Mouse (Mus musculus) frontal cortex, postnatal 36 days (tissue): Measurements from ENCODE around the gene Chst3.
"Not testable (repeated sequence)": the region's sequence is repeated elsewhere in the genome, so short reads cannot be mapped to it uniquely, and the experiment has no call there.

Experiments used
- DNase-seq, 2 experiments: peaks; one replicate each; pipeline ENCODE4 v3.0.0; 2022; ENCODE audit warnings: low spot score in 2 of 2

Gene Chst3

DNA sequence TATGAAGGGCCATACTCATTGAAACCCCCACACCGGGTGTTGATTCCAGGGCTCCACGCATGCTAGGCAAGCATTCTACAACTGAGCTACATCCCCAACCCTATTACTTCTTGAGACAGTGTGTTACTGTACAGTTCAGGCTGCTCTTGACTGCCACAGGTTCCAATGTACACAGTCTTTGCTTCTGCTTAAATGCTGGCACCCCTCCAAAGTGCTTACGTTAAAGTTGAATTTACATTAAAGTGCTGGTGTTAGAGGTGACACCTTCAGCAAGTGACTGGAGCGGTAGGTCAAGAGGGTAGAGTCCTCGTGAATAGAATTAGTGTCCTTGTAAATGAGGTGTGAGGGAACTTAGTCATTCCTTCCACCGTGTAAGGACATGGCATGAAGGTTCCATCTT lies 19.7 kb downstream of the Chst3 start:
- no peak for DNase-seq

GRCm38 (mm10) chr10:60197406-60197821 lies 21.6 kb downstream of the Chst3 start:
- DNase-seq = no peak

- no peak for DNase-seq
These were observed 22.1 kb downstream of the Chst3 start for GRCm38 (mm10) chr10:60196971-60197370.

DNA sequence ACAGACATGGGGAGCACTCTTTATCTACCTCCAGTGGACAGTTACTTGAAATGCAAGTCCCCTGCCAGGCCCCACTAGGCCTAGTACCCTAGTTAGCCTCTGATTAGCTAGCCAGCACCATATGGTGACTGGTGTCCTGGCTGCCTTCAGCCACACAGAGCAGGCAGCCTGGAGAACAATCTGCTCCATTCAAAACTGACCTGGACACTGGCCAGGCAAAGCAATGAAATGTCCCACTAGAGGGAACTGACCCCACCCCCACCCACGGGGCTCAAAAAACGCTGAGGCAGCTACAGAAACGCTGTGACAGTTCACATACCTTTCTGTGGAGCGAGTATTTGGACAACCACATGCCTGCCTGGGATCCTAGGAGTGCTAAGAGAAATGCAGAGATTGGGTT lies 24.0 kb downstream of the Chst3 start:
- no peak for DNase-seq

- no peak for DNase-seq
These were observed 25.3 kb downstream of the Chst3 start for GRCm38 (mm10) chr10:60193532-60194423.

- DNase-seq = peak; percentile 83 to 89
These were observed 27.3 kb downstream of the Chst3 start for GRCm38 (mm10) chr10:60191796-60192195.

DNA sequence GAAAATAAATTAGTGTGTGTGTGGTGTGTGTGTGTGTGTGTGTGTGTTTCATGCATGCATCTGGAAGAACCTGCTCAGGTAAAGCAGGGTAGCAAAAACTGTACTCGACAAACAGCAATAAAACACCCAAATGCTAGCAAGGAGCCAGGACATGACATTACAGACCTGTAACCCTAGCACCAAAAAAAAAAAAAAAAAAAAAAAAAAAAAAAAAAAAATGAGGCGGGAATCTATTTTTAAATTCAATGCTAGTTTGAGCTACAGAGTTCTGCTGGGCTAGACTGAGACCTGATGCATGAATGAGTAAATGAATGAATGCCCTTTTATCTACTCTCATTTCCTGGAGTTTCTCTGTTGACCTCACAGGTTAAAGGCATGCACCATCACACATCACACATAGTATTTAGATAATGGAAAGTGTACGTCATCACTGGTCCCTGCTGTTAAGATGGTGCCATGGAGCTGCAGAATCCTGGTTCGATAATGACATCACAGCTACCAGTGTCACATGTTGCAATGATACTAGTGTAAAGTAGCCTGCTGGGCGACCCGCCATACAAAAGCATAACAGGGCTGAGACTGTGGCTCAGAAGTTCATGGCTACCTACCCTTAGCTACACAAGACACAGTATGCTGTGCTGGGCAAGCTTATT lies 29.4 kb downstream of the Chst3 start:
- DNase-seq = no peak

GRCm38 (mm10) chr10:60186191-60186945 lies 32.7 kb downstream of the Chst3 start:
- no peak for DNase-seq

- no peak for DNase-seq
These were observed 33.9 kb downstream of the Chst3 start for GRCm38 (mm10) chr10:60185023-60185709.

- DNase-seq = not testable (repeated sequence)
These were observed 43.8 kb downstream of the Chst3 start for GRCm38 (mm10) chr10:60175306-60175705.

DNA sequence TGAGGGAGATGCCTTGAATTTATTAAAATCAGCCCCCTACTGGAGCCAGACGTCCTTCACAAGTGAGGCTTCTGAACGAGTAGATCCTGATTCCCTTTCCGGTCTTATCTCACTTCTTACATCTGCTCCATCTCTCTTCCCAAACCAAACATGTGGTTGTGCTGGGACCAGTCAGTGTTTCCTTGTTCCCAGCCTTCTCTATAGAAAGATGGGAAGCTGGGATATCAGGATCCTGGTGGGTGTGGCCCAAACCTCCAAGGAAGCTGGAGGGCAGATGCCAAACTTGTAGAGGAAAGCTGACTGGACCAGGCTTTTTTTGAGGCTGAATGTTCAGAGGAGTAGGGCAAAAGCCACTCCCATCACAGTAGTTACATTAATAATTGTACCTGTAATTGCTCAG lies 44.6 kb downstream of the Chst3 start:
- no peak for DNase-seq

DNA sequence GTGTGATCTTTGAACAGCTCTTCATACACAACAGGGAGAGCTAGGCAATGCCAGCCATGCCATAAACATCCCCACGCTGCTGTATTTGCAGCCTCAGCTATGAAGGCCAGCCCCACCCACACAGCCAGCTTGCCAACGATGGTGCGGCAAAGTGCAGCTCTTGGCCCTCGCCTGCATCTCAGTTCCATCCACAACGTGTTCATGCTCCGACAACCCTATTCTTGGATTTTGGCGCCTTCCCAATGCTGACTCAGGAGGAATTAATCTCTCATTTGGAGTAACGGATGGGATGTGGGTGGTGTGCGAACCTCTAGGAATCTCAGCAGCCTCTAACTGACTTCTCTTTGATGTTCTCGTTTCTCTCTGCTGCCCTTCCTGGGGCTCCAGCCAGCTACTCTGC lies 46.0 kb downstream of the Chst3 start:
- peak; percentile 90 to 95 for DNase-seq

- no peak for DNase-seq
These were observed 46.8 kb downstream of the Chst3 start for GRCm38 (mm10) chr10:60172306-60172705.

DNA sequence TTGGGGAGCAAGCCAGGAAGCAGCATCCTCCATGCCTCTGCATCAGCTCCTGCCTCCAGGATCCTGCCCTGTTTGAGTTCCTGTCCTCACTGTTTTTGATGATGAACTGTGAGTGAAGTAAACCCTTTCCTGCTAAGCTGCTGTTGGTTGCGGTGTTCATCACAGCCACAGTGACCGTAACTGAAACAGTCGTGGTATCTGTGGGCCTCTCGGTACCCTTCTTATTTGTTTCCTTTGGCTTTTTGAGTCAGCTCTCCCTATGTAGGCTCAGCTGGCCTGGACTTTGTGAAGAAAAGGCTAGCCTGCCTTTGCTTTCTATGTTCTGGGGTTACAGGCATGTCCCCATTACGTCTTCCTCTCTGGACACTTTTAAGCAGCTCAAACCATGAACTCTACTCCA lies 47.7 kb downstream of the Chst3 start:
- DNase-seq = no peak

DNA sequence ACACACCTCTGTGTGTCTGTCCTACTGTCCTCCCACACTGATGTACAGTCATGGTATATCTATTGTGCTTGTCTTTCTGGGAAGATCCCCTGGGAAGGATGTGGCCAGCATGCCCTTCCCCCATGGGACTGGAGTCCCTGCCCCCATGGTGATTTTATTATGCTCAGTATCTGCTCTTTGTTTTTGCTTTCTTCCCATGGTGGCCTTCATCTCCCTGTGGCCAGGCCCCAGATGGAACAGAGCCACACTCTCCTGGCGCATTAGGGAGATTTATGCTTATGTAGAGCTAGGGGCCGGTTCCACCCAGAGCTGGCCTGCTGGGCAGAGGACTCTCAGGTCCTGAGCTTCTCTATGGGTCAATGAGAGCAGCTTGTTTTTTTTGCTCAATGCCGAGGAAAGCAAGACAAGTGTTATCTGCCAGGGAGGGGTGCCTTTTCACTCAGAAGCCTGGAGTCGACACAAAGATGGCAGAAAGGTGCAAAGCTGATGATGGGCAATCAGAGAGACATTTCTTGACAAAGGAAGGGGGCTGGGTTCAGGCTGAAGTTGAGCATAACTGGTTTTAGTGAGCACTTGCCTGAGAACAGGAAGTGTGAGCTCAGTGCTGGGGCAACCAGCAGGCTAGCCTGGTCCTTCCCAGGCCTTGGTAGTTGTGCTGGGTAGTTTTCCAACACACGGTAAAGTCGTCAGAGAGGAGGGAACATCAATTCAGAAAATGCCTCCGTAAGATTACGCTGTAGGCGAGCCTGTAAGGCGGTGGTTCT lies 48.6 kb downstream of the Chst3 start:
- DNase-seq = no peak

- DNase-seq = no peak
These were observed 50.1 kb downstream of the Chst3 start for GRCm38 (mm10) chr10:60168960-60169359.

DNA sequence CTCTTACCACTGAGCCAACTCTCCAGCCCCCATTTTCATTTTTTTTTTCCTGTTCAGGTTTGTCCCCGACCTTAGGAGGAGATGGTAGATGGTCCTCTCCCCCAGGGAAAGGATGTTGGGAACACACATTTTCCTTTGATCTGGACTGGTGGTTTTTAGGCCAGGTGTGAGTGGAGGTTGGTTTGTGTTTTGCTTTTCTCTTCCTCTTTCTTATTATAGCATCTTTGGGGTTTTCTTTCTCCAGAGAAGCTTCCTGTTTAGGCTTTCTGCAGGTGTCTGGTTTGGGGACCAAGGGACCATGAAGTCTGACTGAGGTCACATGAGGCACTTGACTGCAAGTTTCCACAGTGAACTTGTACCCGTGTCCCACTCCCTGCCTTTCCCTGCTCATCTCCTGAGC lies 50.8 kb downstream of the Chst3 start:
- no peak for DNase-seq

DNA sequence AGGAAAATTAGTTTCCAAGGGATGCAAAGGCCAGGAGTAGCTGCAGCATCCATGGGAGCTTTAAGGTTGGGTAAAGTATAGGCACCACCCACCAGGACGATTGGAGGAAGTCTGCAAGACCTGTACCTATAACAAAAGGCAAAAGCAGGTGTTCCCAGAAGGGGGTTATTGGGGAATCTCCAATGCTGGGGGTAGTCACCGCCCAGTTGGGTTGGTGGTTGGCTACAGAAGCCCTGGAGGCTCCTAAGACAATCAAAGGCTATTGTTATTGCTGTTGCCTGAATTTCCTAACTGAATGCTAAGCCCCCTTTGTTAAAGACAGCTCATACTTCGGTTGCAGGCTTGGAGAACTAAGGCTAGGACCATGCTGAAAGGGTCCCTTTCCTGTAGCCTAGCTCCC lies 53.0 kb downstream of the Chst3 start:
- DNase-seq = no peak

GRCm38 (mm10) chr10:60164869-60165268 lies 54.2 kb downstream of the Chst3 start:
- no peak for DNase-seq

GRCm38 (mm10) chr10:60162973-60163255 lies 56.1 kb downstream of the Chst3 start:
- DNase-seq = no peak
